Mouse (Mus musculus) MEL (cell line): ENCODE results near the gene Dnaic1.

ENCODE experiments used
- CTCF ChIP-seq, 3 experiments: IDR thresholded peaks in 2 of 3; conservative IDR thresholded peaks in 1 of 3; 2 replicates each; pipeline ENCODE4 v1.5.1; 2011 to 2012; ENCODE audit warnings: low read length in 3 of 3, low read depth in 2 of 3, mild to moderate bottlenecking in 2 of 3, improper control_type of control experiment in 1 of 3, inconsistent platforms in 1 of 3, mixed read lengths in 1 of 3, moderate library complexity in 1 of 3; ENCODE audit not compliant: control insufficient read depth in 1 of 3, insufficient read depth in 1 of 3, poor library complexity in 1 of 3, severe bottlenecking in 1 of 3
- EP300 ChIP-seq, 2 experiments: IDR thresholded peaks; 2 replicates each; pipeline ENCODE4 v1.6.1; 2011; ENCODE audit warnings: improper control_type of control experiment in 2 of 2, low read length in 2 of 2, low read depth in 1 of 2, mild to moderate bottlenecking in 1 of 2
- ETS1 ChIP-seq: IDR thresholded peaks from 2 replicates; pipeline ENCODE4 v1.6.1; 2012; ENCODE audit warnings: low read depth, mild to moderate bottlenecking, inconsistent platforms, low read length, improper control_type of control experiment, moderate library complexity
- GATA1 ChIP-seq: IDR thresholded peaks from 2 replicates; pipeline ENCODE4 v1.6.1; 2011; ENCODE audit warnings: low read depth, low read length, improper control_type of control experiment
- HCFC1 ChIP-seq: IDR thresholded peaks from 2 replicates; pipeline ENCODE4 v1.6.1; 2012; ENCODE audit warnings: low read depth, mild to moderate bottlenecking, inconsistent platforms, low read length, improper control_type of control experiment, moderate library complexity
- POLR2A ChIP-seq, 2 experiments: IDR thresholded peaks; 2 replicates each; pipeline ENCODE4 v1.6.1; 2011 to 2012; ENCODE audit warnings: low read length in 2 of 2, mild to moderate bottlenecking in 2 of 2, control low read depth in 1 of 2, improper control_type of control experiment in 1 of 2, low read depth in 1 of 2, moderate library complexity in 1 of 2; ENCODE audit not compliant: control insufficient read depth in 1 of 2, insufficient read depth in 1 of 2, poor library complexity in 1 of 2
- POLR2AphosphoS2 ChIP-seq: IDR thresholded peaks from 2 replicates; pipeline ENCODE4 v1.6.1; 2011; ENCODE audit warnings: low read length, improper control_type of control experiment
- RAD21 ChIP-seq: IDR thresholded peaks from 2 replicates; pipeline ENCODE4 v1.6.1; 2011; ENCODE audit warnings: mild to moderate bottlenecking, low read depth, low read length, improper control_type of control experiment
- RCOR1 ChIP-seq: IDR thresholded peaks from 2 replicates; pipeline ENCODE4 v1.6.1; 2012; ENCODE audit warnings: low read depth, mild to moderate bottlenecking, inconsistent platforms, low read length, improper control_type of control experiment
- SIN3A ChIP-seq: IDR thresholded peaks from 2 replicates; pipeline ENCODE4 v1.6.1; 2012; ENCODE audit warnings: low read length, improper control_type of control experiment, inconsistent platforms
- TAL1 ChIP-seq: IDR thresholded peaks from 2 replicates; pipeline ENCODE4 v1.6.1; 2012; ENCODE audit warnings: mild to moderate bottlenecking, inconsistent platforms, low read length, moderate library complexity, mixed read lengths
- USF2 ChIP-seq, 2 experiments: IDR thresholded peaks; 2 replicates each; pipeline ENCODE4 v1.6.1; 2011 to 2012; ENCODE audit warnings: improper control_type of control experiment in 2 of 2, low read length in 2 of 2, borderline replicate concordance in 1 of 2, inconsistent platforms in 1 of 2, low read depth in 1 of 2, mild to moderate bottlenecking in 1 of 2; ENCODE audit not compliant: insufficient read depth in 1 of 2
- ZKSCAN1 ChIP-seq: IDR thresholded peaks from 2 replicates; pipeline ENCODE4 v1.6.1; 2012; ENCODE audit warnings: low read depth, mild to moderate bottlenecking, inconsistent platforms, low read length, improper control_type of control experiment, moderate library complexity
- ZMIZ1 ChIP-seq: IDR thresholded peaks from 2 replicates; pipeline ENCODE4 v1.6.1; 2012; ENCODE audit warnings: low read depth, mild to moderate bottlenecking, inconsistent platforms, low read length, improper control_type of control experiment, moderate library complexity

DNA sequence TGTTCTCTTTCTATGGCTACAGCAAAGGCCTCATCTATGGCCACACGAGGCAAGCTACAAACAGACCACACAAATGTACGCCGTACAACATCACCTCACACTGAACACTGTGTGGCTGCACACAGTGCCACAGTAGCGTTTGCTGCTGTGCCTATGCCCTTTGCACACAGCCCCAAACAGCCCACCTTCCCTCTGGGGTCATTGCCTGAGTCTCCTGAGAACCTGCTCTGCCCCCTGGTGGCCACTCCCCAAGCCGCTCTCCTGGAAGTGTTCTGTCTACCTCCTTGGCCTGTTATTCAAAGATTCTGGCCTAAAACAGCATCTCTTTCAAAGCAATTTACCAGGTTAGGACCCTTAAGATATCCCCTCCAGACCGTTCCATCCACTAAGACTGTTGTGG lies 83.7 kb downstream of the Dnaic1 start:
- TF ChIP-seq EP300 (IDR thresholded peaks at IDR 0.05; ENCODE audit: low read depth in 1 of 2, low read length in 2 of 2) (no peak), USF2 (IDR thresholded peaks at IDR 0.05; ENCODE audit: borderline replicate concordance in 1 of 2, insufficient read depth in 1 of 2, low read depth in 1 of 2, low read length in 2 of 2) (no peak), CTCF (IDR thresholded peaks at IDR 0.05 in 2 of 3, conservative IDR thresholded peaks at IDR 0.05 in 1 of 3; ENCODE audit: control insufficient read depth in 1 of 3, insufficient read depth in 1 of 3, low read depth in 2 of 3, low read length in 3 of 3, poor library complexity in 1 of 3, severe bottlenecking in 1 of 3) (peak; percentile 69 to 83 (median 76)), ZKSCAN1 (no peak), ETS1 (no peak), POLR2A (IDR thresholded peaks at IDR 0.05; ENCODE audit: control insufficient read depth in 1 of 2, insufficient read depth in 1 of 2, low read depth in 1 of 2, low read length in 2 of 2, poor library complexity in 1 of 2) (no peak), GATA1 (no peak), POLR2AphosphoS2 (no peak), ZMIZ1 (no peak), SIN3A (no peak), HCFC1 (no peak), RAD21 (peak; percentile 52), TAL1 (no peak), RCOR1 (no peak)
